Mouse (Mus musculus) ES-E14 (cell line): ENCODE measurements around the gene Rps6ka5. TPM values are rescaled to one million over a fixed set of nuclear protein-coding genes. Genes with fewer than 3 reads are reported as not detected.

ENCODE experiments used
- DNase-seq: peaks from one replicate; pipeline ENCODE4 v3.0.0-alpha.2; 2013; ENCODE audit warnings: low read depth, low spot score
- H3K27ac ChIP-seq: 2 replicates; pipeline ENCODE4 v1.5.1; 2012; ENCODE audit warnings: low read depth, mild to moderate bottlenecking, low read length, moderate library complexity, mixed read lengths; ENCODE audit not compliant: poor library complexity, insufficient read depth, severe bottlenecking
- H3K36me3 ChIP-seq: 2 replicates; pipeline ENCODE4 v1.6.1; 2012; ENCODE audit warnings: mild to moderate bottlenecking, low read length, moderate library complexity, mixed read lengths; ENCODE audit not compliant: control insufficient read depth, poor library complexity, insufficient read depth, severe bottlenecking
- H3K4me1 ChIP-seq, 2 experiments: fragments of 150-350 bp in 1 of 2; sonication (generic) in 1 of 2; 2 replicates each; pipeline ENCODE4 v1.6.1; 2012; ENCODE audit warnings: low read length in 2 of 2, mild to moderate bottlenecking in 1 of 2, mixed read lengths in 1 of 2; ENCODE audit not compliant: control insufficient read depth in 2 of 2, insufficient read depth in 2 of 2, poor library complexity in 1 of 2
- H3K4me3 ChIP-seq, 2 experiments: fragments of 150-350 bp in 1 of 2; sonication (generic) in 1 of 2; 2 replicates each; pipeline ENCODE4 v1.5.1; 2012; ENCODE audit warnings: low read length in 2 of 2, low read depth in 1 of 2, mild to moderate bottlenecking in 1 of 2, mixed read lengths in 1 of 2; ENCODE audit not compliant: insufficient read depth in 1 of 2, poor library complexity in 1 of 2, severe bottlenecking in 1 of 2
- H3K9ac ChIP-seq: 2 replicates; pipeline ENCODE4 v1.6.1; 2012; ENCODE audit warnings: low read depth, mild to moderate bottlenecking, low read length, mixed read lengths; ENCODE audit not compliant: poor library complexity, insufficient read depth, severe bottlenecking
- H3K9me3 ChIP-seq: fragments of 150-350 bp; sonication (generic); 2 replicates; pipeline ENCODE4 v1.6.1; 2012; ENCODE audit warnings: low read depth, mild to moderate bottlenecking, low read length; ENCODE audit not compliant: control insufficient read depth, insufficient read depth
- CHD2 ChIP-seq: IDR thresholded peaks from 2 replicates; pipeline ENCODE4 v1.6.1; 2014; ENCODE audit warnings: mild to moderate bottlenecking, low read depth, low read length, inconsistent platforms
- HCFC1 ChIP-seq: IDR thresholded peaks from 2 replicates; pipeline ENCODE4 v1.6.1; 2012; ENCODE audit warnings: low read length, inconsistent platforms, borderline replicate concordance; ENCODE audit not compliant: insufficient read depth
- MAFK ChIP-seq: IDR thresholded peaks from 2 replicates; pipeline ENCODE4 v1.6.1; 2014; ENCODE audit warnings: mild to moderate bottlenecking, low read depth, low read length, inconsistent platforms; ENCODE audit not compliant: insufficient read depth
- ZC3H11A ChIP-seq: IDR thresholded peaks from 2 replicates; pipeline ENCODE4 v1.6.1; 2012; ENCODE audit warnings: low read depth, mild to moderate bottlenecking, inconsistent platforms, low read length, borderline replicate concordance
- ZNF384 ChIP-seq: IDR thresholded peaks from 2 replicates; pipeline ENCODE4 v1.6.1; 2012; ENCODE audit warnings: low read depth, low read length, inconsistent platforms
- in situ Hi-C, 2 experiments: fragments of 600-800 bp; cut with MboI; formaldehyde crosslinking; loops; one replicate each; pipeline ENCODE4 v1.15.1; 2025; ENCODE audit warnings: low sequenced_read_pairs in 2 of 2, inconsistent platforms in 1 of 2; ENCODE audit not compliant: unreplicated experiment in 2 of 2
- total RNA-seq: library from RNA; depleted of rRNA; stranded (reverse); fragments of 300-350 nt; gene quantifications from 2 replicates; pipeline ENCODE4 v1.2.3, GENCODE M21; 2012

Rps6ka5 gene
- total RNA-seq, 1 experiment = 5.5 TPM

DNA sequence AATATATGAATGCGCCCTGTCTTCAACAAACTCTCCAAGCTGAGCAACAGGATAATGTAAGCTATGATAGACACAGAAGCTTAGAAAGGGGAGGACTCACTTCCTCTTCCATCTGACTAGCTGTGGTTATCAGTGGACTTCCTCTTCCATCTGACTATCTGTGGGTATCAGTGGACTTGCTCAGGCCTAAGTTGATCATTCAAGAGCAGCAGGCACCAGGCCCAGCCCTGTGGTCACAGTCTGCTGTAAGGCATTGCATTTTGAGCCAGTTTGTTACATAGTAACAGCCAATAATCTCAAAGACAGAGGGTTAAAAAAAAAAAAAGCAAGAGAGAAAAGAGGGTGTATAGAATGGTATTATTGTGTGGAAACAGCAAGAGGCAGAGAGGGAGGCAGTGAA, 221.3 kb downstream of the Rps6ka5 start:
- Histone ChIP-seq H3K4me3 (no peak overlapping the region), H3K27ac (no peak overlapping the region), H3K9me3 (no peaks in the 10 kb centered on the region), H3K36me3 (no peaks in the 10 kb centered on the region), H3K9ac (no peak overlapping the region), H3K4me1 (peaks cover 0 to 15% of the 10 kb centered on the region in 2 experiments; a peak in 1 of 4 replicates)
- DNase-seq = no peak
- TF ChIP-seq ZC3H11A (no peak), HCFC1 (no peak), ZNF384 (no peak), CHD2 (no peak), MAFK (no peak)
- in situ Hi-C loops = no loop called here

DNA sequence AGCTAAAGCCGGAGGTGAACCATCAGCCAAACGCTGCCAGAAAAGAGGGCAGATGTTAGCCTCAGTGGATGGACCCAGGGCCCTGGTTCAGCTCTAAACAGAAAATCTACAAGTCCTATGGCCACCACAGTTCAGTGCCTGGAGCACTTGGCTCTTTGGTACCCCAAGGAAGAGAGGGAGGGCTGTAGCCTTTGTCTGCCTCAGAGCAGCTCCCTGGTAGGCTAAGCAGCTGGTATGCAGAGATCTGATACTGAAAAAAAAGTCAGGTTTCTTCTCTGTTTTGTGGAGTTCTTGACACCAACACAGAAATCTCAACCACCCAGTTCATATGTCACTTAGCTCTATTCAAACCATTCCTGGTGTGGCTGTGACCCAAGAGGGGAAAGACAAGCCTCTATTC, 222.2 kb downstream of the Rps6ka5 start:
- H3K36me3 ChIP-seq = peaks cover 5% of the 10 kb centered on the region; the same call in 1 of the 2 replicates
- H3K4me3 ChIP-seq = no peak overlapping the region
- TF ChIP-seq ZNF384 (no peak), CHD2 (no peak), MAFK (no peak), ZC3H11A (no peak), HCFC1 (no peak)
- H3K9me3 ChIP-seq = no peaks in the 10 kb centered on the region
- H3K9ac ChIP-seq = no peak overlapping the region
- no peak for DNase-seq
- H3K27ac ChIP-seq = no peak overlapping the region
- in situ Hi-C loops = no loop called here
- peaks cover 0 to 13% of the 10 kb centered on the region in 2 experiments; a peak in 1 of 4 replicates for H3K4me1 ChIP-seq

DNA sequence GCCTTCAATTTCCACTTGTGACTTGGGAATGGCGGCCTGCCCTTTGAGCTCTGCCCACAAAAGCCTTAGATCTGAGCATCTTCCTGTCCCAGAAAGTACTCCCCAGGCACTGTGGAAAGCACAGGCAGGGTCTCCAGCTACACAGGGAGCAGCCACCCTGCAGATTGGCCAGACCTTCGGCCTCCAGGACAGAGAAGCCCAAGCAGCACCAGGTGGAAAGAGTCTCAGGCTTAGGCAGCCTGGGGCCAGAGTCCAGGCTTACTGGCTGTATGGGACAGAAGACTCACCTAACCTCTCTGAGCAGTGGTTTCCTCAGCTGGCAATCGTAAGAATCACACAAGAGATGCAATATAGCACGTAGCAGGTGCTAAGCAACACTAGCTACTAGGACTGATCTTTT, 223.1 kb downstream of the Rps6ka5 start:
- in situ Hi-C loops = no loop called here
- Histone ChIP-seq H3K9ac (no peak overlapping the region), H3K27ac (no peak overlapping the region; the same call in 1 of the 2 replicates), H3K4me3 (no peak overlapping the region), H3K9me3 (no peaks in the 10 kb centered on the region), H3K36me3 (peaks cover 11% of the 10 kb centered on the region), H3K4me1 (peaks cover 0 to 10% of the 10 kb centered on the region in 2 experiments; a peak in 1 of 4 replicates)
- no peak for DNase-seq
- TF ChIP-seq CHD2 (no peak), MAFK (no peak), ZC3H11A (no peak), ZNF384 (no peak)

DNA sequence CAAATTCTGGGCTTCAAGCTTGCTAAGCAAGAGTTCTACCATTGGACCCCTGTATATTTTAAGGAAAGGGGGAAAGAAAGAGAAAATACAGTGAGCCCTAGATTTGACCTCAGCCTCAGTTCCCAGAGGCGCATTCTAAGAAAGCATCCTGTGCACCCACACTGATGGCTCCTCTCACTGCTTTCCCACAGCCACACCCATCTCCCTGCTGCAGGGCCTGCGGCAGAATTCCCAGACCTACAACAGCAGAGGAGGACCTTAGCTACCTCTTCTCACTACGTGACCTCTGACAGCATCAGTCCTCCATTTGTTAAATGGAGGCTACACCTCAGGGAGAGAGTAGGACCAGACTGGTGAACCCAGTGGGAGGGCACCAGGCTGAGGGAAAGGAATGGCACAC, 224.2 kb downstream of the Rps6ka5 start:
- Histone ChIP-seq H3K9ac (no peak overlapping the region), H3K4me3 (no peak overlapping the region), H3K36me3 (peaks cover 11% of the 10 kb centered on the region), H3K27ac (no peak overlapping the region), H3K4me1 (peaks cover 0 to 8% of the 10 kb centered on the region in 2 experiments; a peak in 1 of 4 replicates), H3K9me3 (no peaks in the 10 kb centered on the region)
- in situ Hi-C loops = no loop called here
- TF ChIP-seq HCFC1 (no peak), ZNF384 (no peak), CHD2 (no peak), MAFK (no peak)
- DNase-seq = no peak

DNA sequence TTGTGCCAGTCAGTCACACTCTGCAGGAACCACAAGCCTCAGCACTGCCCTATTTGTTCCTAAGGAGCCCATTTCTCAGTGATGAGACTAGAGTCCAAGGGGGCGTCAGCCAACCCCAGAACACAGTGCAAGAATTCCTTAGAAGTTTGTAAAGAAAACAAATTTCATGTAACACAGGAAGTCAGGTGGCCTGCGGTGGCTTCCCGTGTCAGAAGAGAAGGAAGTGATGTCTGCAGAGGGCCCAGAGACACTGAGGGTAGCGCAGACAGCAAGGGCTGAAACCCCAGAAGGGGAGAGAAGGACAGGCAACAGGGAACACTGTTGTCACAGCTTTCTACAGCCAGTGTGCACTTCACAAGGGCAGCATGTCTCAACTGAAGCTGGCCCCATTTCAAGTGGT, 225.5 kb downstream of the Rps6ka5 start:
- Histone ChIP-seq H3K9ac (no peak overlapping the region), H3K4me1 (peaks cover 0 to 6% of the 10 kb centered on the region in 2 experiments; a peak in 1 of 4 replicates), H3K27ac (no peak overlapping the region), H3K36me3 (peaks cover 13% of the 10 kb centered on the region), H3K9me3 (no peaks in the 10 kb centered on the region), H3K4me3 (no peak overlapping the region)
- no peak for DNase-seq
- in situ Hi-C loops = no loop called here
- no peak for TF ChIP-seq CHD2
- no peak for TF ChIP-seq MAFK
- no peak for TF ChIP-seq HCFC1
- no peak for TF ChIP-seq ZNF384
- TF ChIP-seq ZC3H11A = no peak
